ENCODE assay signal across 20 mouse cellular contexts in the genomic region with DNA sequence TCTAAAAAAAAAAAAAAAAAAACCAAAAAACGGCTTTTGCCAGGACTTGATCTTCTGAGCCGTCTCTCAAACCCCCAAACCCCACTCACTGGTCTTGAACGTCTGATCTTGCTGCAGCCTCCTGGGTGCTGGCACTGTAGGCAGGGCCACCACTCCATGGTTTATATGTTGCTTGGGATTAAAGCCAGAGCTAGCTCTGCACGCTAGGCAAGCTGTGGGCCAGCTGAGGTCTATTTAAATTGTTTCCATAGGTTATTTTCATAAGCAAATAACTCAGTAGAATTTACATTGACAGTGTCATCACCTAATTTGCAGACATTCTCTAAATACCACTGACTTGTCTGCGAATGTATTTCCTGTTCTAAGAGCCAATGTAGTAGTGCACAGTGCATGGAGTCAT. TPM values are rescaled to one million over a fixed set of nuclear protein-coding genes. Genes with fewer than 3 reads are reported as not detected.
DNase-seq lines count a peak whose midpoint lies in the region; ATAC-seq and TF ChIP-seq lines count a peak whose summit lies in the region.
"Had no signal": no experiment of that assay in that cellular context is flagged by ENCODE, and none has a peak within 500 bp of the region (broad histone marks: within the 10 kb centered on the region; RNA-seq: fewer than 3 reads in every experiment).

No protein-coding gene starts in this region.

- no peak for TF ChIP-seq CTCF in left cerebral cortex, adult 2 months (IDR thresholded peaks at IDR 0.05)

- H3K4me3 ChIP-seq in left cerebral cortex, adult 2 months, result no peak overlapping the region
- H3K4me3 ChIP-seq: embryonic facial prominence, embryonic 15.5 days; erythroblast, embryonic 14.5 days; forebrain, embryonic 10.5 days; gastrocnemius, adult 2 months; heart, embryonic 12.5 days; hindbrain, embryonic 10.5 days; intestine, embryonic 15.5 days had no signal

- peak; percentile 37 for DNase-seq in cerebellum, adult 11-12 months
- DNase-seq in cerebellum, adult 11 months, result no peak
- peak; percentile 29 to 33 for DNase-seq in cerebellum, postnatal 25 days
- DNase-seq in left cerebral cortex, adult 2 months (ENCODE audit: extremely low spot score in 1 of 2, low spot score in 2 of 2), result no peak
- no peak for DNase-seq in left cerebral cortex, postnatal 10 days (ENCODE audit: extremely low spot score in 1 of 2, low spot score in 2 of 2)
- peak; percentile 53 for DNase-seq in NIH3T3 (ENCODE audit: low read depth)
- DNase-seq: B cell, adult 2 months; gastrocnemius, adult 2 months; gastrocnemius, postnatal 25 days had no signal

- no peak for ATAC-seq in cerebellum, adult (ENCODE audit: insufficient number of reproducible peaks, low FRiP score, low TSS enrichment)
- ATAC-seq: CD4-positive, CD25-positive, alpha-beta regulatory T cell, adult 4 months; forebrain, embryonic 14.5 days; intestine, embryonic 15.5 days had no signal

- intact Hi-C loops in left cerebral cortex, adult 2 months (cut with DNase I), result no loop called here
- intact Hi-C loops in left cerebral cortex, postnatal 10 days (cut with DNase I), result loop anchor here (5.0 to 10.0 kb wide), 2 partner anchors 73 to 270 kb away; no protein-coding TSS in a partner anchor

- H3K27ac ChIP-seq in left cerebral cortex, adult 2 months, result peak overlapping the region; percentile 44; the same call in 1 of the 2 replicates
- H3K27ac ChIP-seq: embryonic facial prominence, embryonic 15.5 days; forebrain, embryonic 10.5 days; gastrocnemius, adult 2 months; hindbrain, embryonic 10.5 days; hindbrain, embryonic 14.5 days; intestine, embryonic 15.5 days had no signal

RNA-seq across cellular contexts. Expression of gene Ak4, which starts 6.0 kb away (rescaled TPM):
- total RNA-seq in left cerebral cortex, adult 2 months (2021), result 10 to 100 TPM; 30.0 to 46.1 TPM
- total RNA-seq in left cerebral cortex, postnatal 10 days (2021), result 10 to 100 TPM; 18.7 to 22.0 TPM
- total RNA-seq: G1E had no signal

Comparison
In these comparisons a context has a peak if more than half of its experiments do, and no peak if none do; other contexts are left out.
1. DNase-seq: peak in cerebellum, adult 11-12 months (single experiment), cerebellum, postnatal 25 days (2 of 2) and NIH3T3 (single experiment); none in cerebellum, adult 11 months (single experiment), left cerebral cortex, adult 2 months (0 of 2) and left cerebral cortex, postnatal 10 days (0 of 2).